Mouse (Mus musculus) left cerebral cortex, adult 18-20 months (tissue): Measurements from ENCODE around the gene Ap2a1. TPM values are rescaled to one million over a fixed set of nuclear protein-coding genes. Genes with fewer than 3 reads are reported as not detected.

Source experiments
- DNase-seq, 2 experiments: peaks; one replicate each; pipeline ENCODE4 v3.0.0; 2021 to 2022; ENCODE audit warnings: low spot score in 2 of 2, mixed read lengths in 1 of 2
- total RNA-seq, 2 experiments: library from RNA; stranded (reverse); gene quantifications; 2 replicates each; pipeline ENCODE4 v1.2.3; 2021

Gene Ap2a1
- total RNA-seq, 2 experiments from 2014 or later: 328 to 355 TPM

- DNase-seq: no peak
These were observed 77.6 kb downstream of the Ap2a1 start for GRCm38 (mm10) chr7:44851625-44852234.

GRCm38 (mm10) chr7:44850789-44851624 lies 78.3 kb downstream of the Ap2a1 start:
- no peak for DNase-seq

Other genes starting within 250 kb of the Ap2a1 start
- not detected for gene Izumo2, start 220.8 kb downstream of the Ap2a1 start, total RNA-seq
- gene Vrk3, start 181.1 kb downstream of the Ap2a1 start, total RNA-seq: 10 to 100 TPM; 25.5 to 26.5 TPM
- gene Zfp473, start 178.4 kb downstream of the Ap2a1 start, total RNA-seq: under 1 TPM; 0.23 to 0.89 TPM
- gene Nup62, start 113.4 kb downstream of the Ap2a1 start, total RNA-seq: 10 to 100 TPM; 33.0 to 38.1 TPM
- 1 to 10 TPM; 1.8 to 2.3 TPM for gene Il4i1, start 113.1 kb downstream of the Ap2a1 start, total RNA-seq
- 10 to 100 TPM; 21.2 to 27.8 TPM for gene Atf5, start 112.8 kb downstream of the Ap2a1 start, total RNA-seq
- gene Akt1s1, start 80.5 kb downstream of the Ap2a1 start, total RNA-seq: 10 to 100 TPM; 67.9 to 70.1 TPM
- gene Tbc1d17, start 80.4 kb downstream of the Ap2a1 start, total RNA-seq: 10 to 100 TPM; 70.4 to 89.3 TPM
- 10 to 100 TPM; 27.1 to 27.7 TPM for gene Pnkp, start 72.4 kb downstream of the Ap2a1 start, total RNA-seq
- gene Ptov1, start 59.7 kb downstream of the Ap2a1 start, total RNA-seq: 100 to 1,000 TPM; 280 to 295 TPM
- 10 to 100 TPM; 85.9 to 94.9 TPM for gene Med25, start 36.8 kb downstream of the Ap2a1 start, total RNA-seq
- 10 to 100 TPM; 22.2 to 24.2 TPM for gene Fuz, start 33.4 kb downstream of the Ap2a1 start, total RNA-seq
- 1 to 10 TPM; 1.7 to 3.0 TPM for gene Tsks, start 13.7 kb upstream of the Ap2a1 start, total RNA-seq
- gene Cpt1c, start 45.4 kb upstream of the Ap2a1 start, total RNA-seq: 10 to 100 TPM; 98.3 to 98.4 TPM
- gene Prmt1, start 57.1 kb upstream of the Ap2a1 start, total RNA-seq: 100 to 1,000 TPM; 174 to 178 TPM
- gene Irf3, start 68.2 kb upstream of the Ap2a1 start, total RNA-seq: 10 to 100 TPM; 35.2 to 41.9 TPM
- 1 to 10 TPM; 2.8 to 3.8 TPM for gene Bcl2l12, start 69.2 kb upstream of the Ap2a1 start, total RNA-seq
- gene Scaf1, start 86.9 kb upstream of the Ap2a1 start, total RNA-seq: 100 to 1,000 TPM; 159 to 163 TPM
- 10 to 100 TPM; 10.0 to 14.5 TPM for gene Rras, start 88.5 kb upstream of the Ap2a1 start, total RNA-seq
- gene Prr12, start 123.4 kb upstream of the Ap2a1 start, total RNA-seq: 10 to 100 TPM; 63.3 to 67.5 TPM
- 10 to 100 TPM; 51.9 to 59.7 TPM for gene Nosip, start 132.9 kb upstream of the Ap2a1 start, total RNA-seq
- 1 to 10 TPM; 6.2 to 9.2 TPM for gene Prrg2, start 133.2 kb upstream of the Ap2a1 start, total RNA-seq
- gene Rcn3, start 162.7 kb upstream of the Ap2a1 start, total RNA-seq: 1 to 10 TPM; 5.9 to 6.0 TPM
- gene Fcgrt, start 174.4 kb upstream of the Ap2a1 start, total RNA-seq: 10 to 100 TPM; 19.6 to 20.1 TPM
- 100 to 1,000 TPM; 474 to 479 TPM for gene Rps11, start 194.9 kb upstream of the Ap2a1 start, total RNA-seq
- gene Rpl13a, start 199.3 kb upstream of the Ap2a1 start, total RNA-seq: 100 to 1,000 TPM; 712 to 811 TPM
- not detected for gene Gm45713, start 206.7 kb upstream of the Ap2a1 start, total RNA-seq
- gene Flt3l, start 206.9 kb upstream of the Ap2a1 start, total RNA-seq: 1 to 10 TPM; 8.4 to 9.7 TPM
- 10 to 100 TPM; 46.7 to 51.7 TPM for gene Pih1d1, start 224.8 kb upstream of the Ap2a1 start, total RNA-seq
- gene Aldh16a1, start 225.1 kb upstream of the Ap2a1 start, total RNA-seq: 10 to 100 TPM; 12.7 to 15.1 TPM
- 1,000 to 10,000 TPM; 1,307 TPM for gene Slc17a7, start 234.5 kb upstream of the Ap2a1 start, total RNA-seq